Mouse (Mus musculus) limb, embryonic 11.5 days (tissue): ENCODE data around the gene Fam161a. TPM values are rescaled to one million over a fixed set of nuclear protein-coding genes. Genes with fewer than 3 reads are reported as not detected.
"Not testable (repeated sequence)": the region's sequence is repeated elsewhere in the genome, so short reads cannot be mapped to it uniquely, and the experiment has no call there.

Experiments
- ATAC-seq: fragments of 200-750 bp; cut with Nextera tagmentation; 2 replicates; pipeline ENCODE4 v1.8.0; 2017; ENCODE audit warnings: low read depth; ENCODE audit not compliant: insufficient number of reproducible peaks, low FRiP score, low TSS enrichment
- DNase-seq: peaks from one replicate; pipeline ENCODE4 v3.0.0-alpha.2; 2015; ENCODE audit warnings: low spot score
- H3K27ac ChIP-seq: fragments of 300-500 bp; sonication (generic); replicated peaks from 2 replicates; pipeline ENCODE4 v1.5.1; 2014; ENCODE audit warnings: low read depth, mild to moderate bottlenecking, low read length
- H3K27me3 ChIP-seq: fragments of 300-500 bp; sonication (generic); 2 replicates; pipeline ENCODE4 v1.6.1; 2014; ENCODE audit warnings: mild to moderate bottlenecking, low read length, mixed read lengths; ENCODE audit not compliant: control insufficient read depth, insufficient read depth
- H3K36me3 ChIP-seq: fragments of 300-500 bp; sonication (generic); 2 replicates; pipeline ENCODE4 v1.6.1; 2014; ENCODE audit warnings: mild to moderate bottlenecking, low read length, moderate library complexity, mixed read lengths; ENCODE audit not compliant: control insufficient read depth, insufficient read depth
- H3K4me1 ChIP-seq: fragments of 300-500 bp; sonication (generic); 2 replicates; pipeline ENCODE4 v1.6.1; 2014; ENCODE audit warnings: low read length, mixed read lengths; ENCODE audit not compliant: control insufficient read depth, insufficient read depth
- H3K4me2 ChIP-seq: fragments of 300-500 bp; sonication (generic); 2 replicates; pipeline ENCODE4 v1.6.1; 2014; ENCODE audit warnings: low read depth, mild to moderate bottlenecking, moderate library complexity; ENCODE audit not compliant: severe bottlenecking
- H3K4me3 ChIP-seq: fragments of 300-500 bp; sonication (generic); 2 replicates; pipeline ENCODE4 v1.5.1; 2014; ENCODE audit warnings: low read depth, low read length
- H3K9ac ChIP-seq: fragments of 300-500 bp; sonication (generic); 2 replicates; pipeline ENCODE4 v1.6.1; 2014; ENCODE audit warnings: mild to moderate bottlenecking, low read length
- H3K9me3 ChIP-seq: fragments of 300-500 bp; sonication (generic); 2 replicates; pipeline ENCODE4 v1.6.1; 2016; ENCODE audit warnings: low read length; ENCODE audit not compliant: control insufficient read depth
- WGBS: fragments of 180-500 bp; shearing (Covaris S2); extraction: QIAGEN DNeasy Blood & Tissue Kit; methylation state at CpG from one replicate; pipeline ENCODE4 v1.1.7; 2014; 5-methylcytosine and 5-hydroxymethylcytosine counted together
- polyA plus RNA-seq: library from polyadenylated mRNA; unstranded; fragments of >200 nt; fragmentation: Nextera tagmentation; extraction: Ambion mirVana; gene quantifications from 2 replicates; pipeline ENCODE4 v1.2.1, GENCODE M21; 2014

Gene Fam161a
- polyA plus RNA-seq, 1 experiment from 2014 or later = 2.5 TPM

- H3K9me3 ChIP-seq = no peaks in the 10 kb centered on the region
- peak overlapping the region; percentile 57 for H3K4me3 ChIP-seq
- H3K36me3 ChIP-seq = no peaks in the 10 kb centered on the region
- 12% methylated on average over 10 of the region's 10 CpGs for WGBS
- H3K4me2 ChIP-seq = peak overlapping the region; percentile 80
- peak overlapping the region; percentile 84 for H3K9ac ChIP-seq
- H3K27me3 ChIP-seq = no peaks in the 10 kb centered on the region
- DNase-seq (no peak), ATAC-seq (no peak)
- H3K4me1 ChIP-seq = no peaks in the 10 kb centered on the region
- no peak overlapping the region for H3K27ac ChIP-seq
Observed at GRCm38 (mm10) chr11:23068201-23068600, 60.9 kb downstream of the Fam161a start.

GRCm38 (mm10) chr11:23068986-23069385 lies 61.7 kb downstream of the Fam161a start:
- not testable (repeated sequence) for H3K27ac ChIP-seq, H3K9me3 ChIP-seq, H3K4me2 ChIP-seq, ATAC-seq, H3K4me3 ChIP-seq, H3K9ac ChIP-seq, H3K36me3 ChIP-seq, H3K27me3 ChIP-seq, H3K4me1 ChIP-seq, DNase-seq
- 88% methylated on average over 9 of the region's 9 CpGs for WGBS

- Histone ChIP-seq H3K4me1 (no peaks in the 10 kb centered on the region), H3K9me3 (no peaks in the 10 kb centered on the region), H3K4me3 (no peak overlapping the region), H3K27ac (no peak overlapping the region), H3K9ac (no peak overlapping the region), H3K27me3 (no peaks in the 10 kb centered on the region), H3K36me3 (no peaks in the 10 kb centered on the region), H3K4me2 (no peak overlapping the region)
- ATAC-seq (no peak), DNase-seq (no peak)
- 81% methylated on average over 7 of the region's 7 CpGs for WGBS
Observed at GRCm38 (mm10) chr11:23074841-23075240, 67.5 kb downstream of the Fam161a start.

GRCm38 (mm10) chr11:23078541-23078940 lies 71.2 kb downstream of the Fam161a start:
- no peak overlapping the region for H3K4me3 ChIP-seq
- H3K36me3 ChIP-seq = no peaks in the 10 kb centered on the region
- DNase-seq = no peak
- no peak overlapping the region for H3K9ac ChIP-seq
- WGBS = 100% methylated on average over 1 of the region's 1 CpGs
- no peak overlapping the region for H3K27ac ChIP-seq
- H3K9me3 ChIP-seq = no peaks in the 10 kb centered on the region
- H3K4me1 ChIP-seq = no peaks in the 10 kb centered on the region
- H3K4me2 ChIP-seq = no peak overlapping the region
- no peaks in the 10 kb centered on the region for H3K27me3 ChIP-seq
- ATAC-seq = no peak

Other genes with a start within 250 kb of the Fam161a start
- gene B3gnt2, start 146.6 kb upstream of the Fam161a start, polyA plus RNA-seq = 2.9 and 3.0 TPM in 2 replicates
- 2.7 and 4.0 TPM in 2 replicates for gene Zrsr1, start 35.5 kb upstream of the Fam161a start, polyA plus RNA-seq
- 5.2 and 6.9 TPM in 2 replicates for gene Gm28048, start 25.4 kb upstream of the Fam161a start, polyA plus RNA-seq
- gene Commd1, start 25.1 kb upstream of the Fam161a start, polyA plus RNA-seq = 405 and 417 TPM in 2 replicates
- gene Cct4, start 17.0 kb upstream of the Fam161a start, polyA plus RNA-seq = 409 and 417 TPM in 2 replicates
- 179 and 195 TPM in 2 replicates for gene Xpo1, start 248.5 kb downstream of the Fam161a start, polyA plus RNA-seq